Mouse (Mus musculus) hematopoietic stem cell, adult 5-6 weeks (primary cell): ENCODE results near the gene 6030408B16Rik. TPM values are rescaled to one million over a fixed set of nuclear protein-coding genes. Genes with fewer than 3 reads are reported as not detected.
A peak's percentile ranks its signal among the peaks of the same experiment; 100 is the strongest.

ENCODE experiments used
- ATAC-seq, 2 experiments: fragments of 125-278 bp in 1 of 2; replicated peaks in 1 of 2; 2 replicates each; pipeline ENCODE4 v1.8.0; 2016 to 2017; ENCODE audit warnings: inconsistent platforms in 2 of 2, mild to moderate bottlenecking in 2 of 2, moderate number of reproducible peaks in 2 of 2, low read depth in 1 of 2, moderate TSS enrichment in 1 of 2; ENCODE audit not compliant: low FRiP score in 2 of 2, poor library complexity in 2 of 2, severe bottlenecking in 2 of 2, insufficient read depth in 1 of 2, low TSS enrichment in 1 of 2
- total RNA-seq: library from RNA; stranded (forward); fragments of 172-1452, 232-1000 nt; gene quantifications from 2 replicates; pipeline ENCODE4 v1.2.3, GENCODE M21; 2017

The 6030408B16Rik gene
- total RNA-seq, 1 experiment from 2014 or later: not detected

DNA sequence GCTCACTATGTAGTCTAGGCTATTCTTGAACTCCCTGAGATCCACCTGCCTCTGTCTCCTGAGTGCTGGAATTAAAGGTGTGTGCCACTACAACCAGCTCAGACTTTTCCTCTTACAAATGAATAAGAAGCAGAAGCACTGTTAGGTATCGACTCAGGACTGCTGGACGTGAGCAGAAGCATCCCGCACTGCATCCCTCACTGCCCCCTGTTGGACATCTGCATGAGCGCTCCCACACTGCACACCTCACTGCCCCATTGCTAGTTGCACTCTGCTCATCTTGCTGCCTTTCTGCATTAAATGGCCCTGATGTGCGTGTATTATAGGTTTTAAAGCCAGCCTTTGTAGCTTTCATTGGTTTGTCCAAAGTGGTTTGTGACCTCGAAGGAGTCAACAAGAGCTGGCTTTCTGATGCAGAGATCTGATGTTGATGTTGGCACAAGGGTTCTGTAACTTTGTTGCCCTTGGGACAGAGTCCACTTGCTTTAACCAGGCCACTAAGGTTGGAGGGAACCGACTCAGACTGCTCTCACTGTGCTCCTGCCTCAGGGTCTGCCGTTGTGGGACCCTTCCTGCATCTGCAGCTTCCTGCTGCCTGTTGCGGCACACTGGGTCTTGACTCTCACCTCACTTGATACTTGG lies 6.8 kb upstream of the 6030408B16Rik start:
- peak in 1 of 2 experiments; percentile 44; a peak in 1 of 4 replicates for ATAC-seq

DNA sequence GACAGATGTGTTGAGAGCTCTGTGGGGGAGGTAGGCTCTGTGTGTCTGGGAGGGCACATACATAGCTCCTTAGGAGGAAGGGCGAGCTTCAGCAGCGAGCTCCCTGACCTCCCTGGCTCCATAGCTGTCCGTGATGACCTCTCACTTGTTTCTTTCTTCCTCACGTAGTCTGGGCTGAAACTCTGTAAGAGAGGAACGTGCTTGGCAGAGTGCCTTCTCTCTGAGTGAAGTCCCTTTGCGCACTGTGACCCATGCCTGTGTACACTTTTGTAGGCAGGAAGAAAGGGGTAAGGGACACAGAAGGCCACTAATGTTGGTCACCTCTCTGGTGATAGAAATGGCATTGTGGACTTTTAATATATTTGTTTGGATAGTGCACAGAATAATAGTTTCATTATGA lies 5.7 kb upstream of the 6030408B16Rik start:
- ATAC-seq: no peak

- no peak for ATAC-seq
These were observed 2.7 kb upstream of the 6030408B16Rik start for GRCm38 (mm10) chr15:101290354-101290753.

DNA sequence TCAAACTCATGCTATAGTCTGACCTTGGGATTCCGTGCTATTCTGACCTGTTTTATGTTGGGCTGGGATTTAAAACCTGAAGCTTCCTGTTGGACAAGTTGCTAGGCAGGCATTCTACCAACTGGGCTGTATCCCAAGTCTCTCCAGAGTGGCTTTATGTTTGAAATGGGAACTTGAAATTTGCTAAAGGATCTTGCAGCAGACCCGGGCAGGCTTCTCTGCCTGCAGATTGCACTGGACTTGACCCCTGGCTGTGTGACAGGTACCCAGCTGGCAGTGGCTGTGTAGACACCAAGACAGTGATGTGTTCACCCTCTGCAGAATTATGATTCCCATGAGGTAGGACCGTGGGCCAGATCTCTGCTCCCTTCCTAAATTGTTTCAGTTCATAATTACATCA lies 1.0 kb upstream of the 6030408B16Rik start:
- ATAC-seq: no peak

DNA sequence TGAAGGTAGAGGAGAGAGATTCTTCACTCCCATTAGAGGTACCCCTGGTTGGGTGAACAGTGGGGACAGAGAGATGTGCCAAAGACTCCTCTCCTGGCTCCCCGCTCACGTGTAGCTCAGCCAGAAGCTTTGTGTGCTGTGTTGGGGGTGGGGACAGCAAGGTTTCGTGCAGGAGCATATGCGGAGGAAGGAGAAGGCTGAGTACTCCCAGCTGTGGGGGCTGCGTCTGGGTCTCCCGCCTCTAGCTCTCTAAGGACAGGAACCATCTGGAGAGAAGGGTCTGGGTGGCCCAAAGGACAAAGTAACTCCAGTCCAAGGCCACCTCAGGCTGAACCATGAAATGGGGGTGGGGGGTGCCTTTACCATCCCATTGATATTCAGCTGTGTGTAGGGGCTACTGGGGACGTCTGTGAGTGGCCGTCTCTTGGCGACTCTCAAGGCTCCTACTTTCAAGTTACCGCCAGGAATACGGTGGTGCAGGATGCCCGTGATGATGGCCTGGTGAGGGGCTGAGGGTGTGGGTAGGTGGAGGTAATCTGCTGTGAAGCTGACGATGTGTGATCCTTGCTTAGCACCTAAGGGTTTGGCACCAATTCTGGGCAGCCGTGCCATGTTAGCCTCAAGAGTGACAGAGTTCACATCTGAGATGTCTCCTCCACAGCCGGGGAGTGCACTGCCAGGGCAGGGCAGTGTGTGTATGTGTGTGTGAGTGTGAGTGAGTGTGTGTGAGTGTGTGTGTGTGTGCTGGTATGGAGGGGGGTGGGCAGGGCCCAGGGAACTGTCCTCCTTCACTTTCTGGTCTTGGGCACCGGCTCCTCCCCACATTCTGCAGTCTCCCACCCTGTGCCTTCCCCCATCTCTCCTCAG lies 1.2 kb downstream of the 6030408B16Rik start:
- ATAC-seq: no peak

DNA sequence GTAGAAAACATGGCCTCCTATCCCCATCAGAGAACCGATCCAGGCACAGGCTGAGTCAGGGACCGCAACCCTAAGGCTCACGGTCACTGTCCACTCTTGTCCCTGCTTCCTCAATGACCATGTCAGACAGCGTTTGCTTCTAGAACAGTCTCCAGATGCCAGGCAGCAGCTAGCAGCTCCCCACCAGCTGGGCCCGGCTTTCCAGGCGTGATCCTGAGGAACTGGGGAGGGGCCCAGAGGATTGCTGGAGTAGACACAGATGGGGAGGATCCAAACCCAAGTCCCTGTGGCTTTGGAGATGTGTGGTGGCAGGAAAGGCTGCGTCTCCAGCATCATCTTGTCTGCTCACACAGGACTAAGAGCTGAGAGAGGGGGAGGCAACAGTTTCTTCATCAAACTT lies 2.1 kb downstream of the 6030408B16Rik start:
- no peak for ATAC-seq

- ATAC-seq: no peak
These were observed 2.6 kb downstream of the 6030408B16Rik start for GRCm38 (mm10) chr15:101295616-101296015.

DNA sequence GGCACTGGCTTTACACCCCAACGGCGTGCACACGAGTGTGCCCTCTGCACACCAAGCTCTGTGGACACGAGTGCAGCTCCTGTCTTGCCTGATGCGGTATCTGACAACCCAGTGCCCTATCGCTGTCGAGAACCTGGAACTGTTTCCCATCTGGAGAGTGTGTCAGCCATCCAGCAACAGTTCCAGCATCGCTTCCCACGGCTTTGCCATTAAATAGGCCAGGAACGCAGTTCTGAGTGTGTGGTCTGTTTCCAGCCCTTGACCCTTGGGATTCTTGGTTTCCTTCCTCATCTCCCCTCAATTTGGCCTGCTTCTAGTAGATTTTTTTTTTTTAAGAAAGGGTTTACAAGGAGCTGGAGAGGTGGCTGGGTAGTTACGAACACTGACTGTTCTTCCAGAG lies 3.1 kb downstream of the 6030408B16Rik start:
- no peak for ATAC-seq

GRCm38 (mm10) chr15:101297988-101298387 lies 5.0 kb downstream of the 6030408B16Rik start:
- ATAC-seq: peak; percentile 49 to 66

- ATAC-seq: 0 out of 4 replicates have a peak, but pooled peaks of 1 of the 2 experiments have one; percentile 50
These were observed 5.5 kb downstream of the 6030408B16Rik start for GRCm38 (mm10) chr15:101298550-101298949.

DNA sequence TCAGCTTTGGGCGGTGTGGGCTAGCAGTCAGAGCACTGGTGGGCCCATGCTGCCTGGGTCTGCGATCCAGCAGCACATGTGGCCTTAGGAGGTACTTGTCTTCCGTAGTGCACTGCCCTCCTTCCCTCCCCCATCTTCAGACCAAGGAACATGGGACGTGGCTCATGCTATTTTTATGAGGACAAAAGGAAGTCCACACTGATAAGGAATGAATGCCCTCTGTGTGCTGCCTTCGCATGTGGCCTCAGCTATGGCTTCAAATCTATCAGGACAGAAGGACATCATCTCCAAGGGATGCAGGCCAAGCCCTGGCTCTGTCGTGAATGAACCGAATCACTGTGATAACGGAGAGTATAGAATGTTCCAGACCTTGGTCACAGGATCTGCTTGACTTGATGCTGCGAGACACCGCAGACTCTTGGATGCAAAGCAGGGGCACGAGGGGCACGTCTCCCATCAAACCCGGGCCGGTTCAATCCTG lies 6.5 kb downstream of the 6030408B16Rik start:
- no peak for ATAC-seq

DNA sequence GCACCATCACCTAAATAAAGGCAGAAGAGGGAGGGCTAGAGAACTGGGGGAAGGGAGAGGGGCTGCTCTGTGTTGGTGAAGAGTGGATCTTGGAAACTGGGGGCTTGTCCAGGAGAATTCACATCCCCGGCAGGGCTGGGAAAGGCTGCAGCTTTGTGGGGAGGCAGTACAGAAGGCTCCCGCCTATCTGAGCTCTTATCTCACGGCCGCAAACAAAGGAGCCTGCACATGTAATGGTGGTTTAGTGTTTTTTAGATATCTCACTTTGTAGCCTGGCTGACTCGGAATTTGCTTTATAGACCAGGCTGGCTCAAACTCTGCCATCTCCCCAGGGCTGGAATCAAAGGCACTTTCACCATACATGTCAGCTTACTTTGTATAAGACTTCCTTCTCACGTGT lies 7.1 kb downstream of the 6030408B16Rik start:
- no peak for ATAC-seq

- ATAC-seq: no peak
These were observed 9.2 kb downstream of the 6030408B16Rik start for GRCm38 (mm10) chr15:101302201-101302600.

- ATAC-seq: no peak
These were observed 10.8 kb downstream of the 6030408B16Rik start for GRCm38 (mm10) chr15:101303830-101304229.

GRCm38 (mm10) chr15:101306459-101306858 lies 13.4 kb downstream of the 6030408B16Rik start:
- ATAC-seq: no peak

GRCm38 (mm10) chr15:101308440-101309348 lies 15.7 kb downstream of the 6030408B16Rik start:
- peak; percentile 26 to 37; a peak in 1 of 4 replicates for ATAC-seq

DNA sequence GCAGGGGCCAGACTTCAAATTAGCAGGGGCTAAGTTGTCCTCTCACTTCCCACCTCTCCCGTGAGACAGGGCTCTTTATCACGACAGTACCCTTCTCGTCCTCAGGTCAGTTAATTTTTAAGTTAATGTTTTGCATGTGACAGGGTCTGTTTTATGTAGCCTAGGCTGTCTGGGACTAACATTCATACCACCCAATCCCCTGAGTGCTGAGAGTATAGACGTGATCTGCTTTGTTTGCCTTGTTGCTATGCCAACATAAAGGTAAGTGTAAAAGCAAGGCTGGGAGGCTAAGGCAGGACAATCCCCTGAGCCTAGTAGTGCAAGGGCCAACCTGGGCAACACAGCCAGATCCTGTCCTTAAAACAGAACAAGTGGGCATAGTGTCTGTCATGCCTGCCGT lies 16.5 kb downstream of the 6030408B16Rik start:
- no peak; a peak in 1 of 4 replicates for ATAC-seq
